Comparison of ENCODE assay signal across 18 mouse cellular contexts in genomic region chr10:60481381-60481780, GRCm38 (mm10).
"Had no signal": no experiment of that assay in that cellular context is flagged by ENCODE, and none has a peak within 500 bp of the region (broad histone marks: within the 10 kb centered on the region; RNA-seq: fewer than 3 reads in every experiment).

No protein-coding gene starts in this region.

- H3K9me3 ChIP-seq: midbrain, embryonic 10.5 days; neural tube, embryonic 13.5 days; neural tube, embryonic 15.5 days; stomach, embryonic 15.5 days had no signal

- ATAC-seq: midbrain, embryonic 16.5 days had no signal

- H3K27me3 ChIP-seq: stomach, embryonic 15.5 days had no signal

- H3K4me1 ChIP-seq: midbrain, embryonic 10.5 days; midbrain, embryonic 12.5 days; neural tube, embryonic 13.5 days; neural tube, embryonic 15.5 days; stomach, embryonic 15.5 days had no signal

- H3K36me3 ChIP-seq: midbrain, embryonic 10.5 days; midbrain, embryonic 12.5 days; neural tube, embryonic 13.5 days; neural tube, embryonic 15.5 days; stomach, embryonic 15.5 days had no signal

- H3K4me3 ChIP-seq: midbrain, embryonic 10.5 days; midbrain, embryonic 12.5 days; myocyte; neural tube, embryonic 13.5 days; neural tube, embryonic 15.5 days; stomach, embryonic 15.5 days had no signal

- DNase-seq: lung, adult 18-20 months; lung, embryonic 14.5 days; lung, postnatal 10 days; lung, postnatal 4 days; midbrain, embryonic 14.5 days; retina, postnatal 1 day; right cerebral cortex, adult 18-20 months; right cerebral cortex, postnatal 14 days; thymus, adult 2 months; thymus, postnatal 25 days; thymus, postnatal 4 days had no signal
